23 mouse cellular contexts compared by ENCODE assay signal in genomic region chr8:108378036-108378435, GRCm38 (mm10).
"Had no signal": no experiment of that assay in that cellular context is flagged by ENCODE, and none has a peak within 500 bp of the region (broad histone marks: within the 10 kb centered on the region; RNA-seq: fewer than 3 reads in every experiment).

No protein-coding gene starts in this region.

- H3K36me3 ChIP-seq: heart, embryonic 10.5 days; heart, embryonic 12.5 days; hindbrain, embryonic 13.5 days; intestine, embryonic 15.5 days; limb, embryonic 10.5 days; limb, embryonic 12.5 days had no signal

- H3K4me2 ChIP-seq: heart, embryonic 12.5 days; hindbrain, embryonic 13.5 days; intestine, embryonic 15.5 days; limb, embryonic 12.5 days; liver, embryonic 11.5 days had no signal

- H3K9me3 ChIP-seq: heart, embryonic 10.5 days; heart, embryonic 12.5 days; hindbrain, embryonic 13.5 days; intestine, embryonic 15.5 days; limb, embryonic 10.5 days; limb, embryonic 12.5 days had no signal

- ATAC-seq: inflammation-experienced regulatory T-cells, adult 6 months; intestine, embryonic 15.5 days; intestine, postnatal 0 days had no signal

- H3K27me3 ChIP-seq: heart, embryonic 12.5 days; intestine, embryonic 15.5 days; limb, embryonic 12.5 days had no signal

- H3K4me3 ChIP-seq: gastrocnemius, adult 2 months; heart, embryonic 10.5 days; heart, embryonic 12.5 days; hindbrain, embryonic 13.5 days; intestine, embryonic 15.5 days; layer of hippocampus, adult 2 months; left cerebral cortex, adult 2 months; limb, embryonic 10.5 days; limb, embryonic 12.5 days had no signal

- H3K9ac ChIP-seq: heart, embryonic 12.5 days; hindbrain, embryonic 13.5 days; intestine, embryonic 15.5 days; limb, embryonic 12.5 days had no signal

- H3K27ac ChIP-seq: gastrocnemius, adult 2 months; heart, embryonic 10.5 days; hindbrain, embryonic 13.5 days; intestine, embryonic 15.5 days; layer of hippocampus, adult 2 months; left cerebral cortex, adult 2 months; limb, embryonic 10.5 days; limb, embryonic 12.5 days had no signal

- DNase-seq: gastrocnemius, adult 2 months; gastrocnemius, postnatal 10 days; gastrocnemius, postnatal 25 days; heart, adult 18-20 months; heart, postnatal 10 days; heart, postnatal 4 days; kidney, adult 18-20 months; kidney, adult 8-10 months; kidney, postnatal 10 days; kidney, postnatal 25 days; kidney, postnatal 4 days; liver had no signal

- H3K4me1 ChIP-seq: heart, embryonic 10.5 days; heart, embryonic 12.5 days; intestine, embryonic 15.5 days had no signal
